Mouse (Mus musculus) left cerebral cortex, postnatal 10 days (tissue): ENCODE data around the gene Scarb1. TPM values are rescaled to one million over a fixed set of nuclear protein-coding genes. Genes with fewer than 3 reads are reported as not detected.

Source experiments
- DNase-seq, 2 experiments: peaks; one replicate each; pipeline ENCODE4 v3.0.0; 2021 to 2022; ENCODE audit warnings: low spot score in 2 of 2, mixed read lengths in 1 of 2; ENCODE audit errors: extremely low spot score in 1 of 2
- intact Hi-C: fragments of 180-260 bp; cut with DNase I; formaldehyde crosslinking; loops from one replicate; pipeline ENCODE4 v1.15.1; 2025
- total RNA-seq, 2 experiments: library from RNA; stranded (reverse); gene quantifications; 2 replicates each; pipeline ENCODE4 v1.2.3; 2021

The Scarb1 gene
- total RNA-seq, 2 experiments from 2014 or later = 49.1 to 52.9 TPM

- DNase-seq = no peak
- intact Hi-C loops = no loop called here
Measured at GRCm38 (mm10) chr5:125316771-125317170, 24.1 kb downstream of the Scarb1 start.

- intact Hi-C loops = no loop called here
- no peak for DNase-seq
Measured at GRCm38 (mm10) chr5:125315110-125315509, 25.8 kb downstream of the Scarb1 start.

GRCm38 (mm10) chr5:125313991-125314390 is 26.9 kb downstream of the Scarb1 start:
- DNase-seq = no peak
- intact Hi-C loops = no loop called here

- intact Hi-C loops = no loop called here
- peak in 1 of 2 experiments; percentile 73 for DNase-seq
Measured at GRCm38 (mm10) chr5:125312970-125313597, 27.8 kb downstream of the Scarb1 start.

- no peak for DNase-seq
- intact Hi-C loops = no loop called here
Measured at GRCm38 (mm10) chr5:125310986-125311385, 29.9 kb downstream of the Scarb1 start.

DNA sequence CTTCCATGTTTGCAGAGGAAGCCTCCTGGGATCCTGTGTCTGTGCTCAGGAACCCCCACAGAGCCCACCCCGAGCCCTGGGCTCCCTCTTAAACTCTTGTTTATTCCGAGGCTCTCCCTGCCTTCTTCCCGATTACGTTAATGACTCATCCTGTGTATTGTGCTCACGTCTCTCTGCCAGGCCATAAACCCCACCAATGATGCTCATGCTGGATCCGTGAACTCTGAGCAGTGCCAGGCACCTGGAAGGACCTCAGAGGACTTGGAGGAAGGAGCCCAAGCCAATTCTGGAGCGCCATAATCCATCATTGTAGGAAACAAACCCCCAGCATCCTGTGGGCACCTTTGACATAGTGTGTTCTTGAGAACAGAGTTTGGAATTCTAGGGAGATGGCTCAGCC is 31.7 kb downstream of the Scarb1 start:
- intact Hi-C loops = no loop called here
- DNase-seq = no peak

DNA sequence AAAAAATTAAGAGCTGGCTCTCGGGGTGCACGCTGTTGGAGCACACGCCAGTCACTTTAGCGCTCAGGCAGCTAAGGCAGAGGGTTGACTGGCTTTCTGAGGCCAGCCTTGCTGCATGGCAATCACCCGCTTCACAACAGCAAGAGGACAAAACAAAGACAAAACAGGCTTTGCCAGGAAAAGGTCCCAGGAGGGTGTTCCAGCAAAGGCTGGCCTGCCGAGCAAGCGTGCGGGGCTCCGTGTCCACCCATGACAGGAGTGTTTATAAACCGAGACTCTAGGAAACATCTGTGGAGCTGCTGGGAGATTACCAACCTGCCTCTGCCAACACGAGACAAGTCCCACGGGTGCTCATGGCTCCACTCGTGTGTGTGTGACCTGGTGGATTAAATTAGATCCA is 34.1 kb downstream of the Scarb1 start:
- DNase-seq = no peak
- intact Hi-C loops = no loop called here

DNA sequence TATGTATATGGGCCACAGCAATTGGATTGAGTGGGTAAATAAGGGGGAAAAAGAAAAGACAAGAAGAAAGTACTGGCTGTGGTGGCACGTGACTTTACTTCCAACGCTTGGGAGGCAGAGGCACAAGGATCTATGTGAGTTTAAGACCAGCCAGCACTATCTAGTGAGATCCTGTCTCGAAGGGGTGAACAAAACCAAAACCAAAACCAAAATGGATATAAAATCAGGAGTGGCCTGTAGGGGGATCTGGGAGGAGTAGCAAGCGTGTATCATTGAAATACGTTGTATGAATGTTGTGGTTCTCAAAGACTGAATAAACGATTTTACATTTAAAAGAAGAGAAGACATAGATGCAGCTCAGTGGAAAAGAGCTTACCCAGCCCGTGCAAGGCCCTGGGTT is 34.5 kb downstream of the Scarb1 start:
- intact Hi-C loops = no loop called here
- no peak for DNase-seq

- no peak for DNase-seq
- intact Hi-C loops = no loop called here
Measured at GRCm38 (mm10) chr5:125305229-125306081, 35.4 kb downstream of the Scarb1 start.

GRCm38 (mm10) chr5:125304245-125304856 is 36.5 kb downstream of the Scarb1 start:
- DNase-seq = peak in 1 of 2 experiments; percentile 67

GRCm38 (mm10) chr5:125303055-125303454 is 37.8 kb downstream of the Scarb1 start:
- intact Hi-C loops = no loop called here
- DNase-seq = no peak

More at GRCm38 (mm10) chr5:125304245-125304856, 36.5 kb downstream of the Scarb1 start:
- intact Hi-C loops = no loop called here

- DNase-seq = no peak
- intact Hi-C loops = no loop called here
Measured at GRCm38 (mm10) chr5:125298234-125298633, 42.7 kb downstream of the Scarb1 start.

GRCm38 (mm10) chr5:125297171-125297570 is 43.7 kb downstream of the Scarb1 start:
- intact Hi-C loops = no loop called here
- DNase-seq = no peak

DNA sequence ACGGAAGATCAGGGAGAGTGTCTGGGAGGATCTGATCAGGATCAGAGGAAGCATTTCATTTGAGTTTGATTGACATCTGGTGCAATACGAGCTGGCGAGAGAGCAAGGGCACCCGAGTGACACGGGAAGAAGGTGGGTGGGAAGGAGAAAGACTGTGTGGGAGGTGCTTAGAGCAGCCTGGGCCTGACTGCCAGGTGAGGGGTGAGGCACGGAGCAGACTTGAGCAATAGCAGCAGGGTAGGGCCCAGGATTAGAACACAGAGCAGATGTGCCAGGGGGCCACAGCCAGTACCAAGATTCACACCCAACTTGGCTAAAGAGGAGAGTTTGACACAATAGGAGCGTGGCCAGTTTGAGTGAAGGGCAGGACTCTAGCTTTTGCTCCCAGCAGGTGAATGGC is 47.9 kb downstream of the Scarb1 start:
- intact Hi-C loops = no loop called here
- DNase-seq = no peak

- intact Hi-C loops = no loop called here
- no peak for DNase-seq
Measured at GRCm38 (mm10) chr5:125291895-125292294, 49.0 kb downstream of the Scarb1 start.

GRCm38 (mm10) chr5:125291387-125291786 is 49.5 kb downstream of the Scarb1 start:
- DNase-seq = no peak
- intact Hi-C loops = no loop called here

GRCm38 (mm10) chr5:125287053-125287655 is 53.7 kb downstream of the Scarb1 start:
- intact Hi-C loops = no loop called here

DNA sequence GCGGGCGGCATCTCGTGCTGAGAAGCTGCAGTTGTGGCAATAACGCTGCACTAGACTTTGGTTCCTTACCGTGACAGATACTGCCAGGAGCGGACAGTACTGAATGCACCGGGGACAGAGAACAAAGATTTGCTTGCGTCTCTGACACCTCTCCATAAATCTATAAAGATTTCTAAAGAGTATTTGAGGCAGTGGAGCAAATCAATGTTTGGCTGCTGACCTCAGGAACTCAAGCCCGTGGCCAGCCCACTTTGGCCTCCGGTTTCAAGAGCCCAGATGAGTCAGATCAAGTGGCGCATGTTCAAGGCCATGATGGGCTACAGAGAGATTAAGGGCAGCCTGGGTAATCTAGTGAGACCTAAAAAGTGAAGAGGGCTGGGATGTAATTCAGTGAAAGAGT is 54.8 kb downstream of the Scarb1 start:
- intact Hi-C loops = no loop called here
- no peak for DNase-seq

More at GRCm38 (mm10) chr5:125287053-125287655, 53.7 kb downstream of the Scarb1 start:
- DNase-seq = no peak
